In genomic region chr2:144677229-144677571, GRCm38 (mm10) we compare ENCODE assay signal across 9 mouse cellular contexts.
DNase-seq lines count a peak whose midpoint lies in the region; ATAC-seq and TF ChIP-seq lines count a peak whose summit lies in the region.
"Had no signal": no experiment of that assay in that cellular context is flagged by ENCODE, and none has a peak within 500 bp of the region (broad histone marks: within the 10 kb centered on the region; RNA-seq: fewer than 3 reads in every experiment).

No protein-coding gene starts in this region.

- no peak overlapping the region for H3K4me3 ChIP-seq in neural tube, embryonic 12.5 days
- H3K4me3 ChIP-seq in limb, embryonic 13.5 days = no peak overlapping the region
- no peak overlapping the region for H3K4me3 ChIP-seq in thymus, adult 2 months (ENCODE audit: control insufficient read depth, insufficient read depth, low read length)

- no peak for TF ChIP-seq POLR2A in thymus, adult 2 months (IDR thresholded peaks at IDR 0.05; ENCODE audit: control insufficient read depth, extremely low read depth, insufficient read depth, low read length, poor library complexity)

- no peak overlapping the region for H3K27ac ChIP-seq in neural tube, embryonic 12.5 days
- peak overlapping the region; percentile 3; the same call in 1 of the 2 replicates for H3K27ac ChIP-seq in limb, embryonic 13.5 days
- H3K27ac ChIP-seq in thymus, adult 2 months (ENCODE audit: control insufficient read depth, insufficient read depth, low read length) = no peak overlapping the region
- H3K27ac ChIP-seq: liver, embryonic 14.5 days had no signal

- TF ChIP-seq CTCF in thymus, adult 2 months (IDR thresholded peaks at IDR 0.05; ENCODE audit: borderline replicate concordance, control insufficient read depth, extremely low read depth, insufficient read depth, low read length, poor library complexity) = no peak

- no peak overlapping the region for H3K4me2 ChIP-seq in neural tube, embryonic 12.5 days (replicated peaks)
- H3K4me2 ChIP-seq in limb, embryonic 13.5 days (replicated peaks) = peak overlapping the region; percentile 40; the same call in 1 of the 2 replicates

- 46% methylated on average over 2 of the region's 2 CpGs for WGBS in neural tube, embryonic 12.5 days
- WGBS in limb, embryonic 13.5 days = 21% methylated on average over 2 of the region's 2 CpGs
- 86% methylated on average over 2 of the region's 2 CpGs for WGBS in thymus, adult 2 months

- peak; percentile 18 for DNase-seq in cerebellum, adult 11-12 months
- DNase-seq in cerebellum, adult 9-10 months = no peak
- DNase-seq in neural tube, embryonic 10.5 days (ENCODE audit: extremely low spot score, low spot score) = no peak
- DNase-seq in thymus, postnatal 25 days = no peak
- DNase-seq in urinary bladder, postnatal 25 days (ENCODE audit: low spot score) = no peak
- DNase-seq in thymus, adult 2 months = no peak

- no peaks in the 10 kb centered on the region for H3K9me3 ChIP-seq in neural tube, embryonic 12.5 days
- no peaks in the 10 kb centered on the region for H3K9me3 ChIP-seq in limb, embryonic 13.5 days

- H3K9ac ChIP-seq in neural tube, embryonic 12.5 days = no peak overlapping the region
- H3K9ac ChIP-seq in limb, embryonic 13.5 days = no peak overlapping the region
- H3K9ac ChIP-seq: liver, embryonic 14.5 days had no signal

- H3K4me1 ChIP-seq in neural tube, embryonic 12.5 days = peaks cover 14% of the 10 kb centered on the region
- H3K4me1 ChIP-seq in limb, embryonic 13.5 days = peaks cover 51% of the 10 kb centered on the region
- H3K4me1 ChIP-seq in thymus, adult 2 months (replicated peaks; ENCODE audit: control insufficient read depth, insufficient read depth, low read length) = no peaks in the 10 kb centered on the region; the same call in 1 of the 2 replicates

- H3K27me3 ChIP-seq in neural tube, embryonic 12.5 days (replicated peaks) = no peaks in the 10 kb centered on the region
- H3K27me3 ChIP-seq in limb, embryonic 13.5 days = no peaks in the 10 kb centered on the region
- H3K27me3 ChIP-seq in thymus, adult 2 months (ENCODE audit: control insufficient read depth, insufficient read depth, low read length) = no peaks in the 10 kb centered on the region; the same call in 1 of the 2 replicates

- 0 out of 2 replicates have a peak, but pooled peaks have one; percentile 17 for ATAC-seq in neural tube, embryonic 12.5 days (ENCODE audit: low FRiP score, low read depth)
- ATAC-seq in limb, embryonic 13.5 days (ENCODE audit: low FRiP score, low read depth) = no peak

- H3K36me3 ChIP-seq in neural tube, embryonic 12.5 days = no peaks in the 10 kb centered on the region
- no peaks in the 10 kb centered on the region for H3K36me3 ChIP-seq in limb, embryonic 13.5 days
- H3K36me3 ChIP-seq in thymus, adult 2 months (ENCODE audit: control insufficient read depth, insufficient read depth, low read length) = no peaks in the 10 kb centered on the region
